Mouse (Mus musculus) layer of hippocampus, adult 9-11 months (tissue): Measurements from ENCODE around the gene C1ql4.
A peak's percentile ranks its signal among the peaks of the same experiment; 100 is the strongest.
"Not testable (repeated sequence)": the region's sequence is repeated elsewhere in the genome, so short reads cannot be mapped to it uniquely, and the experiment has no call there.

Experiments
- DNase-seq: peaks from one replicate; pipeline ENCODE4 v3.0.0; 2022

The C1ql4 gene

DNA sequence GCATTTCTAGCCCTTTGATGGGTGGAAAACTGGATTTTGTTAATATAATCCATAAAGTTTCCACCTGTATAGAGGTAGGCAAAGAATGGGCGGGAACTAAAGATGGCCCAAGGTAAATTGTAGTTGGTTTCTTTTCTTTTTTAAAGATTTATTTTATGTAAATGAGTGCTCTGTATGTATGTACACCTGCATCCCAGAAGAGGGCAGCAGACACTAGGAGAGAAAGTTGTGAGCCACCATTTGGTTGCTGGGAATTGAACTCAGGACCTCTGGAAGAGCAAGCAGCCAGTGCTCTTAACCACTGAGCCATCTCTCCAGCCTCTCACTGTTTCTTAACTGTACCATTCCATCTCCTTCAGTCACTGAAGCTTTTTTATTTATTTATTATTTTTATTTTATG lies 15.6 kb downstream of the C1ql4 start:
- DNase-seq, result no peak

GRCm38 (mm10) chr15:99065557-99066165 lies 22.0 kb downstream of the C1ql4 start:
- DNase-seq, result no peak

DNA sequence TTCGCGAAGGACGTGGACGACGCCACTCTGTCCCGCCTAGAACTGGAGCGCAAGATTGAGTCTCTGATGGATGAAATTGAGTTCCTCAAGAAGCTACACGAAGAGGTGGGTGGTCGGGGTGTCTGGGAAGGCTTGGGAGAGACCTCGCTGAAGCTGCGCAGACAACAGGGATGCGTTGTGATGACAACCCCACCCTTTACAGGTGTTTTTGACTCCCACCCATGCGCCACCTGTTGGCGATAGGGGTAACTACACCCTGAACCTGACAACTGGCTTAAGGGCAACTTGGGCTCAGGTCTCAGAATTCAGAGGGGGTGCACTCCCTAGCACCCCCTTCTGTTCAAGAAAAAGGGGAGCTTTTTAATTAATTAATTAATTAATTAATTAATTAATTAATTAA lies 31.3 kb downstream of the C1ql4 start:
- no peak for DNase-seq

GRCm38 (mm10) chr15:99055511-99055961 lies 32.1 kb downstream of the C1ql4 start:
- DNase-seq, result no peak

GRCm38 (mm10) chr15:99055040-99055439 lies 32.6 kb downstream of the C1ql4 start, which contains the start of gene Prph:
Gene Prph (plus strand): TSS chr15:99055174.
- no peak for DNase-seq

DNA sequence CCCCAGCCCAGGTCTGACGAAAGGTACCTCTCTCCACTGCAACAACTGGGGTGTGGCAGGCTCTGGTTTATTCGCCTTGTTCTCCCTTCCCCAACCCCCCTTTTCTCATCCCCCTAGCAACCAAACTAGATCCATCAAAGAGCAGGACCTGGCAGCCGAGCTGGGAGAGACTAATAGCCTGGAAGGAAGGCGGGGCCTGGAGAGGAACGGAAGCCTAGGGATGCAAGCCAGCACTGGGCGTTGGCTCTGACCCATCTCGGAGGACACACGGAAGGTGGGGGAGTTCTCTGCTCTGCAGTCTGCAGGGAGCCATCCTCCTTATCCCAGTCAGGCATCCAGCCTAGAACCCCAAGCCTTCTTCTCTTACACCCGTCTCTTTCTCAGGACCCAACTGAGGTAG lies 34.2 kb downstream of the C1ql4 start:
- DNase-seq, result no peak

- peak; percentile 39 for DNase-seq
Measured at GRCm38 (mm10) chr15:99049473-99050253, 38.0 kb downstream of the C1ql4 start.

- DNase-seq, result not testable (repeated sequence)
Measured at GRCm38 (mm10) chr15:99045734-99046133, 41.9 kb downstream of the C1ql4 start.

- no peak for DNase-seq
Measured at GRCm38 (mm10) chr15:99044854-99045253, 42.8 kb downstream of the C1ql4 start.

- no peak for DNase-seq
Measured at GRCm38 (mm10) chr15:99042334-99042733, 45.3 kb downstream of the C1ql4 start.

DNA sequence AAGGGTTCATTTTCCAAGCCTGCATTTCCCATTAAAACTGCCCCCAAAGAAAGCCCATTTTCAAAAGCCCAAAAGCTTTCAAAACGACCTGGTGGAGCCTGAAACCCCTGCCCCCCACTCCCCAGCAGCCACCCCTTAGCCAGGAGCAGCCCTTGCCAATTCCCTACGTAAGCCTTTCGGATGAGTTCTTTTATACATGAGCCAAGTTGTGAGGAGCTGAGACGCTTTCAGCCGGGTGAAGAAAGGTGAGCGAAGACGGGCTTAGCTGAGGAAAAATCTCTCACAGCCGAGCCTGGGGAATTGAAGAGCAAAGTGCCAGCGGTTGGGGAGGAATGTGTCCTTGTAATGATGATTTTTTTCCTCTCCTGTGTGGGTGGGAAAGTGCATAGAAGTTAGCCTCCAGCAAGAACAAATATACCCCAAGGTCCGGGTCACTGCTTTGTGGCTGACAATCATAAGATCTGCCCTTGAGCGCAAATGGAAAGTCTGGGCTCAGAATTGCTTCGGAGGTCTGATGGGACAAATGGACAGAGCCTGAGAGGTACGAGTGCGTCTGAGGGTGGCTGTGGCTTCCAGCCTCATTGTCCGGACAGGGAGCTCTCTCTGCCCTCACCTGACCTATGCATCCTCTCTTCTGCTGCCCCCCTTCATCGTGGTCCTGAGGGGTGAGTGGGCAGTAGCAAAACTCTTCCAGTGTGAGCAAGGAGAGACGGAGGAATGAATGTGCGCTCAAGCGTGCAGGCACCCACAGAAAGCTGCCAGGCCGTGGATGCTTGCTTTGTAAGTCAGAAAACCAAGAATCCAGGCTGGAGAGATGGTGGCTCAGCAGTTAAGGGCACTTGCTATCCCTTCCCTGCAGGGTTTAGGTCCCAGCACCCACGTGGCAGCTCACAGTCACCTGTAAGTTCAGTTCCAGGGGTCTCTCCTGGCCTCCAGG lies 46.4 kb downstream of the C1ql4 start:
- no peak for DNase-seq

DNA sequence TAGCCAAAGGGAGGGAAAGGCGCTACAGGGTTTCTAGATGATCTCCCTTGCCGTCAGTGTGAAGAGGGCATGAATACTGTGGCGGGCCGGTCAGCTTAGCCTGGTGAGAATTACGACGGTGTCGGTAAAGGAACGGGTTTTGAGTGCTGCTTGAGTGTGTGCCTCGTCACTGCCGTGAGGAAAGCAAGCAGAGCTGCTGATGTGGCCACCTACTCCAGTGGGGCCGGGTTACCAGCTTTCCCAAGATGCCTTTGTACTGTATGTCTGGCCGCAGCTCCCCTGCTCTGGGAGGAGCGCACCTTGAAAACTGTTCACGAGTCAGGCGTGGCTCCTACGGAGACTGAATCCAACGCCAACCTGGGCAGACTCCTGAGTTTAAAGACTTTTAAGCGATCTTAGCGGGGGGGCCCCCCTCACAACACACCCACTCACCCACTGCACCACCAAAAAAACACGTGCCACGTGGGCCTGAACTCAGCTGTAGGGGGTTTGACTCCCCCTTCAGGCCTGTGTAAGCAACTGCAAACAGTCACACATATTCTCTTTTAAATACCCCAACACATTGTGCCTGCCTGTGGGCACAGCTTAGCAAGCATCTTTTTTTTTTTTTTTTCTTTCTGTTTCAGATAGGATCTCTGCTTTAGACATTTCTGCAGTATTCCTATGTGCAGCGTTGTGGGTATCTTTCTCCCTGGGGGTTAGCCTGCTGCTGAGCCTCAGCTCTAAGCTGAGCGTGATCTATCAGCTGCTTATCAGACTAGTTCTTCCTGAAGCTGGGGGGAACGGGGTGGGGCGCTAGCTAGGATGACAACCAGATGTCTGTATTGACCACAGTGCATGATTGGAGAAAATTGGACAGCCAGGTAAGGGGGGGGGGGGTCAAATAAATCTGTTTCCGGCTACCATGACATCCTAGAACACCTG lies 47.4 kb downstream of the C1ql4 start:
- no peak for DNase-seq

DNA sequence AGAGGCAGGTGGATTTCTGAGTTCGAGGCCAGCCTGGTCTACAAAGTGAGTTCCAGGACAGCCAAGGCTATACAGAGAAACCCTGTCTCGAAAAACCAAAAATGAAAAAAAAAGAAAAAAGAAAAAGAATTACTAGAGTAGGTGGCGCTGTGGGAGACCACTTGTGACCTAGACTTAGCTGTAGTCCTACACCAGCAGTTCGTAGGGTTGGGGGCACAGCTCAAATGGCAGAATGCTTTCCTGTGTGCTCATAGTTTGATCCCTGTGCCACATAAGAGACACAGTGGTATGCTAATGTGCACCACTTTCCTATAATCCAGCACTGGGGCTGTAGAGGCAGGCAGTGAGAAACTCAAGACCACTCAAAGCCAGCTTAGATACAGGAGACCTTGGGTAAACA lies 48.3 kb downstream of the C1ql4 start:
- no peak for DNase-seq

DNA sequence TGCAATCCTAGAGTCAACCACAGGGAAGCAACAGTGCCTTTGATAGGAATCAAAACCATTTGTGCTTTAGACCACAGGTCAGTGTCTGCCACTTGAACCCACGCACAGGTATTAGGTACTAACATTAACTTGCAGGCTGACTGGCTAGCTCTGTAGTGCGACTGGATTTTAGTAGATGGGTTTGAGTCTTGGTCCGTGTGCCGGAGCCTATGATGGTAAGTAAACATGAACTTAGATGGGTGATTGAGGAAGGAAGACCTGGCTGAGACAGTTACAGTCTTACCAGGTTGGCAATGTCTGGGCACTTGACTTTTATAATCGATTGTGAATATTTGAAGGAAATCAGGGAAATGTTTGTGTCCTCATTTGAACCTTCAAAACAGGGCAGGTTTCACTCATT lies 48.8 kb downstream of the C1ql4 start:
- DNase-seq, result no peak

DNA sequence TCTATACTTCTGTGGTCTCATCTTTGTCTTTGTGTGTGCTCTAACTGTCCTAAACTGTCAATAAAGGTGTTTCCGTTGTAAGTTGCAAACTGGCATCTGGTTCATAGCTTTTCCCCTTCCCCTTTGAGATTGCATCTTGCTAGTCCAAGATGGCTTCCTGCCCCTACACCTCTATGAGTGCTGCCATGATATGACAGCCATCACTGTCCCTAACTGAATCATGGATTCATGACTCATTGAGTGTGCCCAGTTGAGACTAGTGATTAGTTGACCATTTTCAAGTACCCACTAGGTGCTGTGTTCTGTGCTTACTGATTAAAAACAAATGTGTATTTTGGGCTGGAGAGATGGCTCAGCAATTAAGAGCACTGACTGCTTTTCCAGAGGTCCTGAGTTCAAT lies 49.6 kb downstream of the C1ql4 start:
- no peak for DNase-seq

DNA sequence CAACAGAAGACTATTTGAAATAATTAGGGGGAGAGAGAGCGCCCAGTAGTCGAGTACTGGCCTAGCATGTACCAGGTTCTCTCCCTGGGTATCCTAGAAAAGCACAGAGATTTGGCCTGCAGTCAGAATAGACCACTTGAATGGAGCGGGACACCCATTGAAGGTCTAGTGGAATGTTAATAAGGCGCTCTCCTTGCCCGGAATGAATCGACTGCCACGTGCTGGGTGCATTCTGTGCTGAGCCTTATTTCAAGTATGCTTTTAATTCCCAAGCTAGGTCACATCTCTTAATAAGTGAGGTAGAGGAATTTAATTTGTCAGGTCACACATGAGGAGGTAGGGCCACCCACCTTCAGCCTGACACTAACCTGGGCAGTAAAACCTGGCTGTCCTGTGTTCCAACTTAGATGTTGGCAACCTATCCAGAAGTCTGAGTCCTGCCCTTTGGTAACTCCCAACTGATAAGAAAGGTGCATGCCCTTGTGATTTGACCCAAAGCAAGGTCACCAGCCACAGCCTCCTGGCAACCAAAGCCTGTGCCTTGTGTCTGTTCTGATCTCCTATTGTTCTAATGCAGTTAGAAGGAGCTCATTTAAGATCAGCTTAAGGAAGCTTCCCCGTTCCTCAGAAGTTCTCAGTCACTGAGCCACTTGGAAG lies 51.2 kb downstream of the C1ql4 start:
- no peak for DNase-seq

DNA sequence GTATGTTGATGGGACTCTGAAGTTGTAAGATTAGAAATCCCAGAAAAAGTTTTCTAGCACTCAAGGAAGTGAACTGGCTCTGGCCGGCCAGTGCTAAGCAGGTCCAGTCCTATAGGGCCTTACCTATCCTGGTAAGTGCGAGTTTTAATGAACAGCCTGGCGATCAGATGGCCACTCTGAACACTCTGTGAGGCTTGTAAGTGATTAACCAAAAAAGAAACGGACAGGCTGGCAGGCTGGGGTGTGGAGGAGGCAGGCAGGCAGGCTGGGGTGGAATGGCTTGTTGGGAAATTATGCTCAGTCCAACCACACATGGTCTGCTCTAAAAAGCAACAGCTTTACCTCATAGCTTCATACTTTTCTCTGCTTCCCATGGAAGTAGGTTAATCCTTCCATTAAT lies 52.2 kb downstream of the C1ql4 start:
- DNase-seq, result peak; percentile 48
